Mouse (Mus musculus): ENCODE measurements around the gene Rbfox1. TPM values are rescaled to one million over a fixed set of nuclear protein-coding genes. Genes with fewer than 3 reads are reported as not detected.

Gene Rbfox1
- polyA plus RNA-seq, 1 experiment from 2014 or later = 3.9 TPM

GRCm38 (mm10) chr16:6658594-6658993, 773.4 kb downstream of the Rbfox1 start:
- no peak for ATAC-seq
- no peaks in the 10 kb centered on the region for H3K9me3 ChIP-seq (ENCODE audit: control insufficient read depth, low read length)
- H3K4me3 ChIP-seq (ENCODE audit: low read length) = no peak overlapping the region
- no peaks in the 10 kb centered on the region for H3K27me3 ChIP-seq (replicated peaks; ENCODE audit: control insufficient read depth, insufficient read depth, low read length)
- no peak overlapping the region for H3K9ac ChIP-seq (ENCODE audit: low read depth, low read length)
- no peak overlapping the region for H3K4me2 ChIP-seq (ENCODE audit: low read depth, low read length)
- H3K36me3 ChIP-seq (ENCODE audit: control insufficient read depth, insufficient read depth, low read length) = no peaks in the 10 kb centered on the region
- H3K27ac ChIP-seq (ENCODE audit: low read length) = no peak overlapping the region
- WGBS = 77% methylated on average over 2 of the region's 2 CpGs
- no peaks in the 10 kb centered on the region for H3K4me1 ChIP-seq (ENCODE audit: control insufficient read depth, insufficient read depth, low read length)

GRCm38 (mm10) chr16:6686076-6686757, 801.1 kb downstream of the Rbfox1 start:
- no peaks in the 10 kb centered on the region for H3K27me3 ChIP-seq (replicated peaks; ENCODE audit: control insufficient read depth, insufficient read depth, low read length)
- H3K27ac ChIP-seq (ENCODE audit: low read length) = no peak overlapping the region
- no peaks in the 10 kb centered on the region for H3K9me3 ChIP-seq (ENCODE audit: control insufficient read depth, low read length)
- no peak overlapping the region for H3K4me2 ChIP-seq (ENCODE audit: low read depth, low read length)
- ATAC-seq = no peak
- no peaks in the 10 kb centered on the region for H3K4me1 ChIP-seq (ENCODE audit: control insufficient read depth, insufficient read depth, low read length)
- H3K4me3 ChIP-seq (ENCODE audit: low read length) = no peak overlapping the region
- no peaks in the 10 kb centered on the region for H3K36me3 ChIP-seq (ENCODE audit: control insufficient read depth, insufficient read depth, low read length)
- 88% methylated on average over 1 of the region's 1 CpGs for WGBS
- no peak overlapping the region for H3K9ac ChIP-seq (ENCODE audit: low read depth, low read length)

GRCm38 (mm10) chr16:6704847-6705246, 819.7 kb downstream of the Rbfox1 start:
- no peak for ATAC-seq
- Histone ChIP-seq H3K27me3 (replicated peaks; ENCODE audit: control insufficient read depth, insufficient read depth, low read length) (no peaks in the 10 kb centered on the region), H3K9me3 (ENCODE audit: control insufficient read depth, low read length) (no peaks in the 10 kb centered on the region), H3K27ac (ENCODE audit: low read length) (no peak overlapping the region), H3K9ac (ENCODE audit: low read depth, low read length) (no peak overlapping the region), H3K4me3 (ENCODE audit: low read length) (no peak overlapping the region), H3K4me1 (ENCODE audit: control insufficient read depth, insufficient read depth, low read length) (no peaks in the 10 kb centered on the region), H3K36me3 (ENCODE audit: control insufficient read depth, insufficient read depth, low read length) (no peaks in the 10 kb centered on the region), H3K4me2 (ENCODE audit: low read depth, low read length) (no peak overlapping the region)
- WGBS = 88% methylated on average over 5 of the region's 5 CpGs

GRCm38 (mm10) chr16:6712341-6712740, 827.2 kb downstream of the Rbfox1 start:
- H3K4me3 ChIP-seq (ENCODE audit: low read length) = no peak overlapping the region
- 85% methylated on average over 1 of the region's 1 CpGs for WGBS
- no peak overlapping the region for H3K9ac ChIP-seq (ENCODE audit: low read depth, low read length)
- no peak overlapping the region for H3K27ac ChIP-seq (ENCODE audit: low read length)
- H3K27me3 ChIP-seq (replicated peaks; ENCODE audit: control insufficient read depth, insufficient read depth, low read length) = no peaks in the 10 kb centered on the region
- no peak for ATAC-seq
- H3K36me3 ChIP-seq (ENCODE audit: control insufficient read depth, insufficient read depth, low read length) = no peaks in the 10 kb centered on the region
- H3K4me1 ChIP-seq (ENCODE audit: control insufficient read depth, insufficient read depth, low read length) = peaks cover 2% of the 10 kb centered on the region; the same call in 1 of the 2 replicates
- H3K9me3 ChIP-seq (ENCODE audit: control insufficient read depth, low read length) = no peaks in the 10 kb centered on the region
- no peak overlapping the region for H3K4me2 ChIP-seq (ENCODE audit: low read depth, low read length)

DNA sequence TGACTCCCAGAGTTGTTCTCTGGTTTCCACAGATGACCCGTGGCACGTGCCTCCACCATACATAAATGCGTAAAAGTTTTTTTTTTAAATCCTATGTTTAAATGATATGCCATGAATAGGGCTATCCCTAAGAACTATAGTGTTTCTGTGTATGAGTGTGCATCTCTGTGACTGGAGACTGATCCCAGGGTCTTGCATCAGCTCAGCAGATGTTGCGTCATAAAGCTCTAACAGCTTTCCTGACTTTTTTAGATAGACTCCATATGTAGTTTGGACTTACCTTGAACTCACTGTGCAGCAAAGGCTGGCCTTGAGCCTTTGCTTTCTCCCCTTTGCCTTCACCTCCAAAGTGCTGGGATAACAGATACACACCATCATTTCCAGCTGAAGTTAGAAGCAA, 830.1 kb downstream of the Rbfox1 start:
- Histone ChIP-seq H3K9me3 (ENCODE audit: control insufficient read depth, low read length) (no peaks in the 10 kb centered on the region), H3K4me3 (ENCODE audit: low read length) (no peak overlapping the region), H3K27ac (ENCODE audit: low read length) (no peak overlapping the region), H3K27me3 (replicated peaks; ENCODE audit: control insufficient read depth, insufficient read depth, low read length) (no peaks in the 10 kb centered on the region), H3K4me2 (ENCODE audit: low read depth, low read length) (no peak overlapping the region), H3K4me1 (ENCODE audit: control insufficient read depth, insufficient read depth, low read length) (peaks cover 2% of the 10 kb centered on the region; the same call in 1 of the 2 replicates), H3K36me3 (ENCODE audit: control insufficient read depth, insufficient read depth, low read length) (no peaks in the 10 kb centered on the region), H3K9ac (ENCODE audit: low read depth, low read length) (no peak overlapping the region)
- WGBS = 86% methylated on average over 4 of the region's 4 CpGs
- no peak for ATAC-seq

GRCm38 (mm10) chr16:6716214-6716911, 831.2 kb downstream of the Rbfox1 start:
- H3K4me2 ChIP-seq (ENCODE audit: low read depth, low read length) = no peak overlapping the region
- H3K27ac ChIP-seq (ENCODE audit: low read length) = no peak overlapping the region
- H3K36me3 ChIP-seq (ENCODE audit: control insufficient read depth, insufficient read depth, low read length) = no peaks in the 10 kb centered on the region
- H3K9ac ChIP-seq (ENCODE audit: low read depth, low read length) = no peak overlapping the region
- 58% methylated on average over 9 of the region's 9 CpGs for WGBS
- H3K27me3 ChIP-seq (replicated peaks; ENCODE audit: control insufficient read depth, insufficient read depth, low read length) = no peaks in the 10 kb centered on the region
- H3K4me1 ChIP-seq (ENCODE audit: control insufficient read depth, insufficient read depth, low read length) = peaks cover 2% of the 10 kb centered on the region; the same call in 1 of the 2 replicates
- peak; percentile 62 for ATAC-seq
- H3K4me3 ChIP-seq (ENCODE audit: low read length) = no peak overlapping the region
- no peaks in the 10 kb centered on the region for H3K9me3 ChIP-seq (ENCODE audit: control insufficient read depth, low read length)

GRCm38 (mm10) chr16:6719027-6719426, 833.9 kb downstream of the Rbfox1 start:
- Histone ChIP-seq H3K9ac (ENCODE audit: low read depth, low read length) (no peak overlapping the region), H3K27ac (ENCODE audit: low read length) (no peak overlapping the region), H3K27me3 (replicated peaks; ENCODE audit: control insufficient read depth, insufficient read depth, low read length) (no peaks in the 10 kb centered on the region), H3K4me2 (ENCODE audit: low read depth, low read length) (no peak overlapping the region), H3K4me1 (ENCODE audit: control insufficient read depth, insufficient read depth, low read length) (peaks cover 2% of the 10 kb centered on the region; the same call in 1 of the 2 replicates), H3K36me3 (ENCODE audit: control insufficient read depth, insufficient read depth, low read length) (no peaks in the 10 kb centered on the region), H3K9me3 (ENCODE audit: control insufficient read depth, low read length) (no peaks in the 10 kb centered on the region), H3K4me3 (ENCODE audit: low read length) (no peak overlapping the region)
- ATAC-seq = no peak
- 63% methylated on average over 8 of the region's 8 CpGs for WGBS

- ATAC-seq = no peak
- no peak overlapping the region for H3K27ac ChIP-seq (ENCODE audit: low read length)
- no peak overlapping the region for H3K4me3 ChIP-seq (ENCODE audit: low read length)
- H3K36me3 ChIP-seq (ENCODE audit: control insufficient read depth, insufficient read depth, low read length) = no peaks in the 10 kb centered on the region
- H3K4me2 ChIP-seq (ENCODE audit: low read depth, low read length) = no peak overlapping the region
- no peaks in the 10 kb centered on the region for H3K27me3 ChIP-seq (replicated peaks; ENCODE audit: control insufficient read depth, insufficient read depth, low read length)
- H3K4me1 ChIP-seq (ENCODE audit: control insufficient read depth, insufficient read depth, low read length) = no peaks in the 10 kb centered on the region
- H3K9me3 ChIP-seq (ENCODE audit: control insufficient read depth, low read length) = no peaks in the 10 kb centered on the region
- WGBS = 62% methylated on average over 4 of the region's 4 CpGs
- H3K9ac ChIP-seq (ENCODE audit: low read depth, low read length) = no peak overlapping the region
Measured at GRCm38 (mm10) chr16:6732646-6733045, 847.5 kb downstream of the Rbfox1 start.

- ATAC-seq = no peak
- no peaks in the 10 kb centered on the region for H3K36me3 ChIP-seq (ENCODE audit: control insufficient read depth, insufficient read depth, low read length)
- H3K4me2 ChIP-seq (ENCODE audit: low read depth, low read length) = no peak overlapping the region
- WGBS = 91% methylated on average over 3 of the region's 3 CpGs
- no peaks in the 10 kb centered on the region for H3K9me3 ChIP-seq (ENCODE audit: control insufficient read depth, low read length)
- H3K4me3 ChIP-seq (ENCODE audit: low read length) = no peak overlapping the region
- no peaks in the 10 kb centered on the region for H3K4me1 ChIP-seq (ENCODE audit: control insufficient read depth, insufficient read depth, low read length)
- no peaks in the 10 kb centered on the region for H3K27me3 ChIP-seq (replicated peaks; ENCODE audit: control insufficient read depth, insufficient read depth, low read length)
- H3K27ac ChIP-seq (ENCODE audit: low read length) = no peak overlapping the region
- no peak overlapping the region for H3K9ac ChIP-seq (ENCODE audit: low read depth, low read length)
Measured at GRCm38 (mm10) chr16:6733427-6733826, 848.3 kb downstream of the Rbfox1 start.
